Mouse (Mus musculus) T-helper 17 cell (primary cell): ENCODE data around the gene Mark1.

Experiments used
- in situ Hi-C, 2 experiments: fragments of 300-600 bp; cut with MboI, MseI; formaldehyde crosslinking; loops; 1 replicate in 1 of 2; 2 replicates in 1 of 2; pipeline ENCODE4 v1.15.1; 2025; ENCODE audit warnings: high pct_unique_total_duplicates in 2 of 2

Mark1 gene

DNA sequence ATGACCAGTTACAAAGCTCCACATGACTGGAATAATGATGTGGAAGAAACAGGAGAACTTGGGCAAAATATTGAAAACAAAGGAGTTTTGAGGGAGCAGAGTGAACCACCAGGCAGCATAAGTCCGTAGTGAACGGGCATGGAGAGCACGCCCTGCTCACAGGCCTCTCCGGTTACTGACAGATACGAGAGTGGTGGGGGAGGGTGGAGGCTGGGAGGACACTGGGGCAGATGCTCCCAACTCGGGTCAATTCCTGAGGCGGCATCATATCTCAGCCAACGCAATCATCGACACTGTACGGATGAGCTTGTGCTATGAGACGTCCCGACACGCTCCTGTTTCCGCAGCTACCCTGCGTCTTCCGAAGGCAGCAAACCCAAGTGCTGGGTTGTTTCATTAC lies 102.0 kb downstream of the Mark1 start:
- in situ Hi-C loops = no loop called here

DNA sequence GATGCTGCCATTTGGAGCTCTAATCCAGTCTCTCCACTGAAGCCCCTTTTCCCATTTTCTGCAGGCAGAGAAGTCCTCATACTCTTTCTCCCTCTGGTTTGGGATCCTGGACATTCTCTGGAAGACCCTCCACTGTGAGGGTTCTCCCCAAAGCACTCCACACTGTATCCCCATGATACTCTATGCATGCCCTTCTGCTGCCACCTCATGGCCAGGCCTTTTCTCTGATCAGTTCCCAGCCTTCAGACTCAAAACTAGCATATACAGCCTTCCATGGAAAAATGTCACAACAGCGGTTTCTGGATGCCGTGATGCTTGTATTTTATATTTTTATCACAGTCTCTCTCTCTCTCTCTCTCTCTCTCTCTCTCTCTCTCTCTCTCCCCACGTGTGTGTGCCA lies 107.4 kb downstream of the Mark1 start:
- in situ Hi-C loops = no loop called here

- in situ Hi-C loops = no loop called here
Observed at GRCm38 (mm10) chr1:184889454-184889853, 109.9 kb downstream of the Mark1 start.

DNA sequence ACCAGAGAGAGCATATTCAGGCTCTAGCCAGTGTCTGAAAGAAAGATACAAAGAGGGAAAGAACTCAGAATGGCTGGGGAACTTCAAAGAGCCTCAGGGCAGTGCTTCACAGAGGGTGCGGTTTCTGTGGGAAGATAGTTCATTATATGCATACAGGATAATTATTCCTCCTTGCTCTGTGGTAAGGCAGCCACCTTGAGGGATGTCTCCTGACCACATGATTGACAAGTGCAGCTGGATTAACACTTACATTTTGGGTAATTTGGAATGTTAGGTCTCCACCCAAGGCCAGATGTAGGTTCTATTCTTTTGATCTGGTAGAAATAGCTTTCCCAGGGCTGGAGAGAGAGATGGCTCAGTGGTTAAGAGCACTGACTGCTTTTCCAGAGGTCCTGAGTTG lies 113.2 kb downstream of the Mark1 start:
- in situ Hi-C loops = no loop called here

DNA sequence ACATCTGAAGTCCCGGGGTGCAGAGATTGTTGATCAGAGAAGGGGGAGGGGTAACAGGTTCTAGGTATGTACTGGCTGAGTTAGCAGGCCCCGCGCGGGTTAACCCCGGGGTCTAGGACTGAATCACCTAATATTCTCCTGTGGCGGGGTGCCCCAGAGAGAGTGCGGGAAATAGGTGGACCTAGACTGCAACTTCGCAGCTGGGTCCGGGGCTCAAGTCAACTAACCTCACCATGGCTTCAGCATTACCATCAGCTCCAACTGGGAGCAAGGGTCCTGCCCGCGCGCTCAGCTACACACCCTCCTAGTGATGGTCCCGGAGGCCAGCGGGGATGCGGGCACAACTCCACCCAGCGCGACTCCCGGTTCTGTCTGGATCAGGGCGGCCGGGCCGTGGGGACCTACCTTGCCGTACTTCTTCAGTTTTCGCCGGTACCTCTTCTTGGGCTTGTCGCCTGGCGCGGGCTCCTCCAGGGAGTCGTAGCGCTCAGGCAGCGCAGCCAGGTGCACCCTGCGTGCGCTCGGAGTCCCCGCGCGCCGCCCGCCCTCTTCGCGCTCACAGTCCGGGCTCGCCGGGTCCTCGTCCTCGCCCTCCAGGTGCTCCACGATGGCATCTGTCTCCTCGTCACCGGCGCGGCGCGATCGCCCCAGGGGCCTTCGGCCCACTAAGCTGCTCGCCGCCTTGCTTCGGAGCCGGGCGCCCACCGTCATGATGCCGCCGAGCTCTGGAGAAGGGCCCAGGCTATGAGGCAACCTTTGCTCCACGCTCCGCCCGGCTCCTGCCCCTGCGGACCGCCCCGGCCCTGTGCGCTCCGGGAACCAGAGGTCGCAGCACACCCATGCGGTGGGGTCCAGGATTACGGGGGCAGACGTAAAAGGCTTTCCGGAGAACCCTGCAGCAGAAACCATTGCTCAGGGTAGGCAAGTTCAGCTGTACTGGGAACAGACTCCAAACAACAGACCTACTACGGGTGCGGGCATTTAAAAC lies 116.8 kb downstream of the Mark1 start, which contains the start of gene C130074G19Rik:
Gene C130074G19Rik, minus strand, starts transcription at position 938 of the 988 bp plus-strand sequence.
- in situ Hi-C loops = no loop called here

- in situ Hi-C loops = no loop called here
Observed at GRCm38 (mm10) chr1:184881861-184882260, 117.5 kb downstream of the Mark1 start.

GRCm38 (mm10) chr1:184881211-184881610 lies 118.2 kb downstream of the Mark1 start:
- in situ Hi-C loops = no loop called here

DNA sequence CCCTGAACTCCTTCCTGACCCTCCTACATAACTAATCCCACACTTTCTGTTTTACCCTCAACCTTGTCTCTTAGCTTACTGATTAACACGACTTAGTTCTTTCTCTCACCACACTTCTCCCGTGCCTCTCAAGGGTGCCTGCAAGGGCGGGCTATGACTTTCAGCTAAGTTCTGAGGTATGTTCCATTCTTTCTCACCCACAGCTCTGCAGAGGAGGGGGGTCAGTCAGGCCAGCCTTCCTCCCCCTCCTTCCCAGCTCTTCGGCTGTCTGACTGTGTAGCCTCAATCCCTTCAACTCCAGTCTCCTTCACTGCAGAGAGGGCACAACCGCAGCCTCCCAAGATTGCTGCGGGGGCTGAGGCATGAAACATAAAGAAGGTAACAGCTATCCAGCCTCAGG lies 120.5 kb downstream of the Mark1 start:
- in situ Hi-C loops = no loop called here

DNA sequence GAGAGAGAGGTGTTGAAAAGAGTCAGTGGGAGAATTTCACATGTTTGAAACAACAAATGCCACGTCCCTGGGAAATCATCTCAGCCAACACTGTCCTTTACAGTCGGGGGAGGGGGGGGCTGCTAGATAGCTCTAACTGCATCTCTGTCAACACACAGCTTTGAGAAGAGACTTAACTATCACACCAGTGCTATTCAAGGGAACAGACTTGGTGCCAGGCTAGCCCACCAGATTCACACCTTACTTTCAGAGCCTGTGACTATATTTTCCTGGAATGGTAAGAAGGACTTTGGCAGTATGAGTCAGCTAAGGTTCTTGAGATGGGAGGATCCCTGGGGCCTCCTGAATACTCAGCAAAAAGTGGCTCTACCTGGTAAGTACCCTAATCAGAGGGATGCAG lies 122.1 kb downstream of the Mark1 start:
- in situ Hi-C loops = no loop called here

GRCm38 (mm10) chr1:184873910-184874309 lies 125.5 kb downstream of the Mark1 start:
- in situ Hi-C loops = loop anchor here in 1 of 2 experiments (25.0 kb wide), 1 partner anchor 1863 kb away; the partner anchor contains the start of gene Rrp15

DNA sequence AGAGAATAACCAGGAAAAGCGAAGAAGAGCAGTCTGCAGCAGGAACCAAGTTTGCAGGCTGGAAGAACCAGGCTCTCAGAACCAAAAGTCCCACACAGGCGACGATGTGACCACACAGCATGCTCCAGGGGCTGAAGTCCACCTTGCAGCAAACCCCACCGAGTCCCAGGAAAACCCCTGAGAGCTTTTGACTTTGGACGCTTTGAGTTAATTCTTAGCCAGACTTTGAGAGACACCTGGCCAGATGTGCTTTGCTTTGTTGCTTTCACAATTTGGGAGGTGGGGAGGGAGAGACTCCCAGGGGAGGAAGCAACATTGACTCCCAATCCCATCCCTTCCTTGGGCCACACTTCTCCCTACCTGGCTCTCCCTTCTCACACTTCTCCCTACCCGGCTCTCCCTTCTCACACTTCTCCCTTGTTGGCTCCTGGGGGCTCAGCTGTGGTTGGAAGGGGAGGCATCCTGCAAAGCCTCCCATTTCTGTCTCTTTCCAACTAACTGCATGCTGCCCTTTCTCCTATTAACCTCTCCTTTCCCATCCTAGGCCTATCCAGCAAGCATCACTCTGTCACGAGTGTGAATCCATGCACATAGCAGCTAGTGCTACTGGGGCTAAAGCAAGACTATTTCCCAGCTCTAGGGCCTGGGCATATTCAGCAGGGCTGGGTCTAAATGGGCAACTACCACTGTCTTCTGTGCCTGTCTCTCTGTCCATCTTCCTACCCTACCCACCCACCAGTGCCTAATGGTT lies 127.1 kb downstream of the Mark1 start:
- in situ Hi-C loops = loop anchor here in 1 of 2 experiments (25.0 kb wide), 1 partner anchor 1865 kb away; the partner anchor contains the start of gene Rrp15

- in situ Hi-C loops = loop anchor here in 1 of 2 experiments (25.0 kb wide), 1 partner anchor 1866 kb away; the partner anchor contains the start of gene Rrp15
Observed at GRCm38 (mm10) chr1:184871506-184871905, 127.9 kb downstream of the Mark1 start.

DNA sequence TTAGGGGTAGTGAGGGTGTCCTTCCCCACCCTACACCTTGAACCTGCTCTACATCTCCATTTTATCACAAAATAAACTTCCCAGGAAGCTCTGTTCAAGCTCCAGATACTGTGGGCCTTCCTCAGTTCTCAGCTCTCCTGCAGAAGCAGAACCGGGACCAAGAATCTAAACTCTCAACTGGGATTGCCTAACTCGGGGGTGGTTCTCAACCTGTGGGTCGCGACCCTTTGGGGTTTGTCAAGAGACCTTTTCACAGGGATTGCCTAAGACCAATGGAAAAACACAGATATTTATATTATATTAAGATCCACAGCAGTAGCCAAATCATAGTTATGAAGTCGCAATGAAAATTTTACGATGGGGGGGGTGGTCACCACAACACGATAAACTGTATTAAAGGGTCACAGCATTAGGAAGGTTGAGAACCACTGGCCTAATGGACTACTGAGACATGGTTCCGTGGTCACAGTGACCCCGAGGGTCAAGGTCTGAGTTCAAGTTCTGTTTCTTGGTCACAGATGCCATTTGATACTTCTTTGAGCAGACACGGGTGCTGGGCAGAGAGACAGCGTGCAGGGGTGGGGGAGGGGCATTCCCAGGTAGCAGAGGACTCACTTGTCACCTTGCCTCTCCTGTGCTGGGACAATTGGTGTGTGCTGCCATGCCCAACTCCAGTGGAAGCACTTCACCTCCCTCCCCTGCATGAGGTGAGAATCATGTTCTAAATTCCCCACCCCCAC lies 128.6 kb downstream of the Mark1 start:
- in situ Hi-C loops = loop anchor here in 1 of 2 experiments (25.0 kb wide), 1 partner anchor 1866 kb away; the partner anchor contains the start of gene Rrp15

- in situ Hi-C loops = loop anchor here in 1 of 2 experiments (25.0 kb wide), 1 partner anchor 1867 kb away; the partner anchor contains the start of gene Rrp15
Observed at GRCm38 (mm10) chr1:184869939-184870565, 129.3 kb downstream of the Mark1 start.

DNA sequence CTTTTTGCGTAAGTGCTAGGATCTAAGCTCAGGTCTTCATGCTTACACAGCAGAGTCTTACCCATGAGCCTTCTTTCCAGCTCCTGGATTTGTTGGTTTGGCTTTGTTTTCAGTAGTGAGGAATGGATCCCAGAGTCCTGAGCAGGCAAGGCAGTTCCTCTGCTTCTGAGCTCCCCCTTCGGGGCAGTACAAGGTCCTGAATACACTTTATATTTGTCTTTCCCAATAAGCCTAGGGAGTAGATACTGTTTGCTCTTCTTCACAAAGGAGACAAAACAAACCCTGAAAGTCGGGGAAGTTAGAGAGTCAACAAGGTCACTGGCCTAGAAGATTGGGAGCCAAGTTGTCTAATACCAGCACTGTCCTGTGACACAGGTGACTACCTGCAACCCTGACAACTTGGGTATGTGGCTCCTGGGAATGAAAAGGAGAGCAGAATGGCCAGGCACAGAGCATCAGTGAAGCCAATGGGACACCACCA lies 131.7 kb downstream of the Mark1 start:
- in situ Hi-C loops = loop anchor here in 1 of 2 experiments (25.0 kb wide), 1 partner anchor 1870 kb away; the partner anchor contains the start of gene Rrp15

DNA sequence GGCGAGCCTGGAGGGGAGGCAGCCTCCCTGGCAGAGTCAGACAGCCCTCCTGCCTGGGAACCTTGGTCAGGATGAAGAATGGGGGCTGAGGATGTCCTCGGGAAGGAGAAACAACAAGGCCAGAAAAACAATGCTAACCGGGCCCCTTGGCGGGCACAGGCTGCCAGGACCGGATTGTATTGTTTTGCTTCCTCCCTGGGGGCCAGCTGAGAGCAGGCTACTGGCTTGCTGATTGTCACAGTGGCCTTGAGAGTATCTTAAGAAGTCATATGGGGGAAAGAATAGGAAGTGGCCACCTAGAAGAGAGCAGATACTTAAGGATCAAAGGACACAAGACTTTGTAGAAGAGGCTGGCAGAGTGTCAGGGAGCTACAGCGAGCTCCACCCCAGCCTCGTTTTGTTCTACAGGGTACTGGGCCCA lies 135.0 kb downstream of the Mark1 start:
- in situ Hi-C loops = loop anchor here in 1 of 2 experiments (25.0 kb wide), 1 partner anchor 1873 kb away; the partner anchor contains the start of gene Rrp15

- in situ Hi-C loops = loop anchor here in 1 of 2 experiments (25.0 kb wide), 1 partner anchor 1875 kb away; the partner anchor contains the start of gene Rrp15
Observed at GRCm38 (mm10) chr1:184862636-184863035, 136.7 kb downstream of the Mark1 start.

GRCm38 (mm10) chr1:184861551-184861950 lies 137.8 kb downstream of the Mark1 start:
- in situ Hi-C loops = loop anchor here in 1 of 2 experiments (25.0 kb wide), 1 partner anchor 1876 kb away; the partner anchor contains the start of gene Rrp15

- in situ Hi-C loops = loop anchor here in 1 of 2 experiments (25.0 kb wide), 1 partner anchor 1877 kb away; the partner anchor contains the start of gene Rrp15
Observed at GRCm38 (mm10) chr1:184860276-184860675, 139.1 kb downstream of the Mark1 start.

DNA sequence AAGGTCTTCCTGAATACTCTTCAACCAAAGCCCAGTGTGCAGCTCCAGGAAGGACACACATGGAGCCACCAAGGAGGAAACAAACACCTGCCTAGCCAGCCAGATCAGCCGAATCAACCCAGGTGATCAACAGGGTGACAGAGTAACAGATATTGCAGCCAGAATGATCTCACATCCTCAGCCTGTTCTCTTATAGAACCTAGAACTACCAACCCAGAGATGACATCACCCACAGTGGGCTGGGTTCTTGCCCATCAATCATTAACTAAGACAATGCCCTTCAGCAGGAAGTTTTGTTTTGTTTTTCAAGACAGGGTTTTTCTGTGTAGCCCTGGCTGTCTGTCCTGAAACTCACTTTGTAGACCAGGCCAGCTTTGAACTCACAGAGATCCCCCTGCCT lies 141.1 kb downstream of the Mark1 start:
- in situ Hi-C loops = loop anchor here in 1 of 2 experiments (25.0 kb wide), 1 partner anchor 1879 kb away; the partner anchor contains the start of gene Rrp15
